Comparison of ENCODE assay signal across 18 mouse cellular contexts in the genomic region with DNA sequence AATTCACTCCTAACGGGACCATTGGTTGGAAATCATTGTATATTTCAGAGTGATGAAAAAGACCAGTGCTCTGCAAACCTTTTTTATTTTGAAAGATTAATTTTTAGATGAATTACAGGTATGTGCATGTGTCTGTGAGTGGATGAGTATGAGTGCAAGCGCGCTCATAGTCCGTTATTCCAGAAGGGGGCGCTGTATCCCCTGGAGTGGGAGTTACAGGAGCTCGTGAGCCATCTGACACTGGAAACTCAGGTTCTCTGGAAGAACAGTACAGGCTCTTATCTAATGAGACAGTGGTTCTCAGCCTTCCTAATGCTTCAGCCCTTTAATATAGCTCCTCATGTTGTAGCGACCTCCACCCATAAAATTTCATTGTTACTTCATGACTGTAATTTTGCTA. TPM values are rescaled to one million over a fixed set of nuclear protein-coding genes. Genes with fewer than 3 reads are reported as not detected.
DNase-seq lines count a peak whose midpoint lies in the region; ATAC-seq and TF ChIP-seq lines count a peak whose summit lies in the region.
"Had no signal": no experiment of that assay in that cellular context is flagged by ENCODE, and none has a peak within 500 bp of the region (broad histone marks: within the 10 kb centered on the region; RNA-seq: fewer than 3 reads in every experiment).

No protein-coding gene starts in this region.

- no peak for DNase-seq in hindbrain, postnatal 0 days (ENCODE audit: low spot score)
- DNase-seq in hindbrain, embryonic 10.5 days (ENCODE audit: low spot score): no peak
- DNase-seq in thymus, adult 2 months: peak; percentile 17
- DNase-seq in thymus, adult 18-20 months: no peak
- no peak for DNase-seq in spleen, postnatal 36 days (ENCODE audit: low spot score in 2 of 2)
- DNase-seq in left cerebral cortex, postnatal 4 days: no peak
- DNase-seq in retina, embryonic 14.5 days (ENCODE audit: low spot score): no peak
- DNase-seq: cerebellum, adult 11 months; gastrocnemius, adult 2 months; heart, postnatal 10 days; kidney, adult 9 months; lung, postnatal 36 days; midbrain, embryonic 14.5 days had no signal

- intact Hi-C loops in left cerebral cortex, postnatal 4 days (cut with DNase I): no loop called here

- no peaks in the 10 kb centered on the region for H3K4me1 ChIP-seq in hindbrain, postnatal 0 days (ENCODE audit: insufficient read depth, low read length)
- peaks cover 6% of the 10 kb centered on the region; the same call in 1 of the 2 replicates for H3K4me1 ChIP-seq in hindbrain, embryonic 10.5 days (replicated peaks)
- H3K4me1 ChIP-seq in thymus, adult 2 months (replicated peaks; ENCODE audit: control insufficient read depth, insufficient read depth, low read length): no peaks in the 10 kb centered on the region
- H3K4me1 ChIP-seq in bone marrow macrophage, adult 2 months (ENCODE audit: control insufficient read depth, insufficient read depth, low read length): peaks cover 5% of the 10 kb centered on the region; the same call in 1 of the 2 replicates
- H3K4me1 ChIP-seq: embryonic facial prominence, embryonic 15.5 days; hindbrain, embryonic 15.5 days; neural tube, embryonic 12.5 days had no signal

- H3K4me3 ChIP-seq in hindbrain, postnatal 0 days (ENCODE audit: low read length): no peak overlapping the region
- no peak overlapping the region for H3K4me3 ChIP-seq in hindbrain, embryonic 10.5 days
- no peak overlapping the region for H3K4me3 ChIP-seq in thymus, adult 2 months (ENCODE audit: control insufficient read depth, insufficient read depth, low read length)
- H3K4me3 ChIP-seq in bone marrow macrophage, adult 2 months (ENCODE audit: insufficient read depth, low read length): no peak overlapping the region
- H3K4me3 ChIP-seq: embryonic facial prominence, embryonic 15.5 days; gastrocnemius, adult 2 months; hindbrain, embryonic 15.5 days; neural tube, embryonic 12.5 days had no signal

- no peaks in the 10 kb centered on the region for H3K36me3 ChIP-seq in hindbrain, postnatal 0 days (ENCODE audit: insufficient read depth, low read length)
- H3K36me3 ChIP-seq in hindbrain, embryonic 10.5 days: no peaks in the 10 kb centered on the region
- no peaks in the 10 kb centered on the region for H3K36me3 ChIP-seq in thymus, adult 2 months (ENCODE audit: control insufficient read depth, insufficient read depth, low read length)
- H3K36me3 ChIP-seq: embryonic facial prominence, embryonic 15.5 days; hindbrain, embryonic 15.5 days; neural tube, embryonic 12.5 days had no signal

- H3K27me3 ChIP-seq in hindbrain, postnatal 0 days (ENCODE audit: insufficient read depth, low read length): no peaks in the 10 kb centered on the region
- H3K27me3 ChIP-seq in hindbrain, embryonic 10.5 days (ENCODE audit: insufficient read depth, poor library complexity, severe bottlenecking): 0 out of 2 replicates have a peak, but pooled peaks cover 3% of the 10 kb centered on the region
- H3K27me3 ChIP-seq in thymus, adult 2 months (ENCODE audit: control insufficient read depth, insufficient read depth, low read length): no peaks in the 10 kb centered on the region
- H3K27me3 ChIP-seq: embryonic facial prominence, embryonic 15.5 days; hindbrain, embryonic 15.5 days; neural tube, embryonic 12.5 days had no signal

- no peak overlapping the region for H3K9ac ChIP-seq in hindbrain, postnatal 0 days (replicated peaks; ENCODE audit: low read length)
- H3K9ac ChIP-seq: embryonic facial prominence, embryonic 15.5 days; hindbrain, embryonic 15.5 days; neural tube, embryonic 12.5 days had no signal

- H3K4me2 ChIP-seq in hindbrain, postnatal 0 days (ENCODE audit: low read depth, low read length): no peak overlapping the region
- H3K4me2 ChIP-seq: embryonic facial prominence, embryonic 15.5 days; hindbrain, embryonic 15.5 days; neural tube, embryonic 12.5 days had no signal

- no peaks in the 10 kb centered on the region for H3K9me3 ChIP-seq in hindbrain, postnatal 0 days (ENCODE audit: low read length)
- H3K9me3 ChIP-seq in hindbrain, embryonic 10.5 days: no peaks in the 10 kb centered on the region
- H3K9me3 ChIP-seq: embryonic facial prominence, embryonic 15.5 days; hindbrain, embryonic 15.5 days had no signal

- TF ChIP-seq CTCF in hindbrain, postnatal 0 days (IDR thresholded peaks at IDR 0.05; ENCODE audit: low read depth): peak; percentile 17; the same call in 1 of the 2 replicates
- TF ChIP-seq CTCF in thymus, adult 2 months (IDR thresholded peaks at IDR 0.05; ENCODE audit: borderline replicate concordance, control insufficient read depth, extremely low read depth, insufficient read depth, low read length, poor library complexity): no peak
- TF ChIP-seq CTCF in bone marrow macrophage, adult 2 months (IDR thresholded peaks at IDR 0.05; ENCODE audit: low read depth, low read length): peak; percentile 44

- no peak for TF ChIP-seq POLR2A in thymus, adult 2 months (IDR thresholded peaks at IDR 0.05; ENCODE audit: control insufficient read depth, extremely low read depth, insufficient read depth, low read length, poor library complexity)
- TF ChIP-seq POLR2A in bone marrow macrophage, adult 2 months (IDR thresholded peaks at IDR 0.05; ENCODE audit: borderline replicate concordance, low read depth, low read length): no peak

- ATAC-seq in hindbrain, postnatal 0 days: no peak
- ATAC-seq: forebrain, embryonic 14.5 days had no signal

- H3K27ac ChIP-seq in hindbrain, postnatal 0 days: no peak overlapping the region
- H3K27ac ChIP-seq in hindbrain, embryonic 10.5 days: no peak overlapping the region
- H3K27ac ChIP-seq in thymus, adult 2 months (ENCODE audit: control insufficient read depth, insufficient read depth, low read length): no peak overlapping the region
- H3K27ac ChIP-seq in bone marrow macrophage, adult 2 months (ENCODE audit: insufficient read depth, low read depth, low read length): no peak overlapping the region
- H3K27ac ChIP-seq: embryonic facial prominence, embryonic 15.5 days; gastrocnemius, adult 2 months; hindbrain, embryonic 15.5 days; neural tube, embryonic 12.5 days had no signal

- WGBS in hindbrain, postnatal 0 days: 74% methylated on average over 7 of the region's 7 CpGs
- 71% methylated on average over 7 of the region's 7 CpGs for whole genome bisulfite sequencing in hindbrain, embryonic 10.5 days
- 83% methylated on average over 7 of the region's 7 CpGs for WGBS in thymus, adult 2 months

RNA-seq across cellular contexts. Expression of a gene that starts 22.0 kb away (rescaled TPM):
- 8.2 and 15.3 TPM in 2 replicates for total RNA-seq in hindbrain, postnatal 0 days (2014; rRNA removed)
- polyA plus RNA-seq in hindbrain, postnatal 0 days (2015; fragmentation: Nextera tagmentation; extraction: Ambion mirVana): 7.4 and 7.9 TPM in 2 replicates
- polyA plus RNA-seq in hindbrain, embryonic 10.5 days (2016; fragmentation: Nextera tagmentation; extraction: Ambion mirVana): 12.5 and 13.0 TPM in 2 replicates
- 28.9 and 29.7 TPM in 2 replicates for polyA plus RNA-seq in thymus, adult 2 months (2012; rRNA removed)
- polyA plus RNA-seq in bone marrow macrophage, adult 2 months (2012; ENCODE audit: insufficient read depth, insufficient read length, missing spikeins): 5.4 and 7.2 TPM in 2 replicates
- total RNA-seq in left cerebral cortex, postnatal 4 days (2021): 1 to 10 TPM; 7.0 to 9.2 TPM

RNA-seq across cellular contexts. Expression of a gene that starts 53.1 kb away (rescaled TPM):
- total RNA-seq in hindbrain, postnatal 0 days (2014; rRNA removed): 48.5 and 63.1 TPM in 2 replicates
- polyA plus RNA-seq in hindbrain, postnatal 0 days (2015; fragmentation: Nextera tagmentation; extraction: Ambion mirVana): 49.9 and 52.6 TPM in 2 replicates
- polyA plus RNA-seq in hindbrain, embryonic 10.5 days (2016; fragmentation: Nextera tagmentation; extraction: Ambion mirVana): 45.5 and 47.7 TPM in 2 replicates
- 19.8 and 24.7 TPM in 2 replicates for polyA plus RNA-seq in thymus, adult 2 months (2012; rRNA removed)
- 52.2 and 68.8 TPM in 2 replicates for polyA plus RNA-seq in bone marrow macrophage, adult 2 months (2012; ENCODE audit: insufficient read depth, insufficient read length, missing spikeins)
- 10 to 100 TPM; 69.5 to 90.3 TPM for total RNA-seq in left cerebral cortex, postnatal 4 days (2021)

RNA-seq across cellular contexts. Expression of a gene that starts 53.8 kb away (rescaled TPM):
- 80.6 and 93.8 TPM in 2 replicates for total RNA-seq in hindbrain, postnatal 0 days (2014; rRNA removed)
- 82.3 and 84.4 TPM in 2 replicates for polyA plus RNA-seq in hindbrain, postnatal 0 days (2015; fragmentation: Nextera tagmentation; extraction: Ambion mirVana)
- polyA plus RNA-seq in hindbrain, embryonic 10.5 days (2016; fragmentation: Nextera tagmentation; extraction: Ambion mirVana): 42.7 and 47.1 TPM in 2 replicates
- polyA plus RNA-seq in thymus, adult 2 months (2012; rRNA removed): 30.8 and 34.2 TPM in 2 replicates
- polyA plus RNA-seq in bone marrow macrophage, adult 2 months (2012; ENCODE audit: insufficient read depth, insufficient read length, missing spikeins): 77.3 and 80.5 TPM in 2 replicates
- total RNA-seq in left cerebral cortex, postnatal 4 days (2021): 10 to 100 TPM; 86.1 to 96.9 TPM
